Mouse (Mus musculus) CH12.LX (cell line): ENCODE measurements around the gene Gm28048. TPM values are rescaled to one million over a fixed set of nuclear protein-coding genes. Genes with fewer than 3 reads are reported as not detected.

Experiments used
- DNase-seq: peaks from one replicate; pipeline ENCODE4 v3.0.0-alpha.2; 2013; ENCODE audit errors: extremely low read depth
- H3K27ac ChIP-seq: 2 replicates; pipeline ENCODE4 v1.5.1; 2012; ENCODE audit warnings: low read depth, mild to moderate bottlenecking, control low read depth, moderate library complexity; ENCODE audit not compliant: insufficient read depth
- H3K27me3 ChIP-seq: replicated peaks from 2 replicates; pipeline ENCODE3; 2012; ENCODE audit warnings: inconsistent platforms
- H3K36me3 ChIP-seq, 2 experiments: replicated peaks in 1 of 2; 2 replicates each; pipeline versions ENCODE3 to v1.6.1; 2012; ENCODE audit warnings: inconsistent platforms in 1 of 2, low read length in 1 of 2, mild to moderate bottlenecking in 1 of 2, mixed read lengths in 1 of 2, moderate library complexity in 1 of 2; ENCODE audit not compliant: control insufficient read depth in 1 of 2, insufficient read depth in 1 of 2
- H3K4me1 ChIP-seq, 2 experiments: 2 replicates each; pipeline ENCODE4 v1.6.1; 2012; ENCODE audit warnings: inconsistent platforms in 1 of 2, moderate library complexity in 1 of 2; ENCODE audit not compliant: insufficient read depth in 2 of 2, control insufficient read depth in 1 of 2
- H3K4me2 ChIP-seq: 2 replicates; pipeline ENCODE4 v1.6.1; 2012; ENCODE audit warnings: low read depth, mild to moderate bottlenecking, control low read depth; ENCODE audit not compliant: poor library complexity, insufficient read depth, severe bottlenecking
- H3K4me3 ChIP-seq, 3 experiments: fragments of 150-350 bp in 1 of 3; sonication (generic) in 1 of 3; replicated peaks in 1 of 3; 2 replicates each; pipeline versions ENCODE3 to v1.5.1; 2011 to 2012; ENCODE audit warnings: low read depth in 2 of 3, low read length in 2 of 3, mild to moderate bottlenecking in 2 of 3, moderate library complexity in 2 of 3, control low read depth in 1 of 3, improper control_type of control experiment in 1 of 3, inconsistent platforms in 1 of 3, mixed read lengths in 1 of 3; ENCODE audit not compliant: poor library complexity in 1 of 3
- H3K79me2 ChIP-seq: replicated peaks from 2 replicates; pipeline ENCODE4 v1.6.1; 2012; ENCODE audit warnings: mild to moderate bottlenecking, moderate library complexity; ENCODE audit not compliant: control insufficient read depth, poor library complexity, insufficient read depth, severe bottlenecking; ENCODE audit errors: extremely low read depth
- H3K9ac ChIP-seq: 2 replicates; pipeline ENCODE4 v1.6.1; 2012; ENCODE audit warnings: low read depth, mild to moderate bottlenecking, control low read depth, moderate library complexity; ENCODE audit not compliant: insufficient read depth
- H3K9me3 ChIP-seq: replicated peaks from 2 replicates; pipeline ENCODE3; 2012; ENCODE audit warnings: low read length, inconsistent platforms, mixed read lengths
- BHLHE40 ChIP-seq: IDR thresholded peaks from 2 replicates; pipeline ENCODE4 v1.6.1; 2011; ENCODE audit warnings: mild to moderate bottlenecking, low read depth, low read length, improper control_type of control experiment
- CHD2 ChIP-seq: IDR thresholded peaks from 2 replicates; pipeline ENCODE4 v1.6.1; 2011; ENCODE audit warnings: low read length, improper control_type of control experiment
- E2F4 ChIP-seq: IDR thresholded peaks from 2 replicates; pipeline ENCODE4 v1.6.1; 2011; ENCODE audit warnings: low read depth, low read length, improper control_type of control experiment; ENCODE audit not compliant: insufficient replicate concordance
- EP300 ChIP-seq: IDR thresholded peaks from 2 replicates; pipeline ENCODE4 v1.6.1; 2011; ENCODE audit warnings: low read length, improper control_type of control experiment
- IRF4 ChIP-seq: IDR thresholded peaks from 2 replicates; pipeline ENCODE4 v1.6.1; 2014; ENCODE audit warnings: low read depth, mild to moderate bottlenecking, inconsistent platforms, low read length, improper control_type of control experiment
- JUN ChIP-seq: IDR thresholded peaks from 2 replicates; pipeline ENCODE4 v1.6.1; 2011; ENCODE audit warnings: low read depth, mild to moderate bottlenecking, low read length, improper control_type of control experiment, moderate library complexity; ENCODE audit not compliant: insufficient read depth
- JUND ChIP-seq: conservative IDR thresholded peaks from 2 replicates; pipeline ENCODE4 v1.6.1; 2011; ENCODE audit warnings: low read depth, low read length, improper control_type of control experiment
- MAX ChIP-seq: IDR thresholded peaks from 2 replicates; pipeline ENCODE4 v1.6.1; 2011; ENCODE audit warnings: low read length, improper control_type of control experiment
- MAZ ChIP-seq: IDR thresholded peaks from 2 replicates; pipeline ENCODE4 v1.6.1; 2012; ENCODE audit warnings: low read depth, mild to moderate bottlenecking, inconsistent platforms, low read length, improper control_type of control experiment, moderate library complexity
- MYC ChIP-seq: IDR thresholded peaks from 2 replicates; pipeline ENCODE4 v1.6.1; 2011; ENCODE audit warnings: low read depth, mild to moderate bottlenecking, improper control_type of control experiment, low read length
- NELFE ChIP-seq: IDR thresholded peaks from 2 replicates; pipeline ENCODE4 v1.6.1; 2011; ENCODE audit warnings: low read depth, low read length, improper control_type of control experiment
- RAD21 ChIP-seq: IDR thresholded peaks from 2 replicates; pipeline ENCODE4 v1.6.1; 2011; ENCODE audit warnings: low read depth, mild to moderate bottlenecking, low read length, improper control_type of control experiment, moderate library complexity
- SIN3A ChIP-seq: IDR thresholded peaks from 2 replicates; pipeline ENCODE4 v1.6.1; 2012; ENCODE audit warnings: low read length, improper control_type of control experiment, inconsistent platforms
- SMC3 ChIP-seq: IDR thresholded peaks from 2 replicates; pipeline ENCODE4 v1.6.1; 2011; ENCODE audit warnings: low read depth, low read length, improper control_type of control experiment
- TBP ChIP-seq: conservative IDR thresholded peaks from 2 replicates; pipeline ENCODE4 v1.6.1; 2011; ENCODE audit warnings: low read depth, low read length, improper control_type of control experiment
- ZC3H11A ChIP-seq: IDR thresholded peaks from 2 replicates; pipeline ENCODE4 v1.6.1; 2012; ENCODE audit warnings: low read depth, mild to moderate bottlenecking, inconsistent platforms, low read length, improper control_type of control experiment
- ZMIZ1 ChIP-seq: IDR thresholded peaks from 2 replicates; pipeline ENCODE4 v1.6.1; 2012; ENCODE audit warnings: low read depth, mild to moderate bottlenecking, inconsistent platforms, low read length, improper control_type of control experiment
- dilution Hi-C: fragments of 300-500 bp; cut with MboI; formaldehyde crosslinking; loops from 2 replicates; pipeline ENCODE4 v1.14.3; 2020; ENCODE audit warnings: low sequenced_read_pairs; ENCODE audit not compliant: extremely low pct_unique_long_range_greater_than_20kb, extremely low pct_ligation_motif_present
- in situ Hi-C: fragments of 300-500 bp; cut with MboI; formaldehyde crosslinking; loops from 3 replicates; pipeline ENCODE4 v1.14.3; 2019; ENCODE audit warnings: low sequenced_read_pairs, low pct_ligation_motif_present, low pct_unique_long_range_greater_than_20kb, mixed read lengths
- polyA plus RNA-seq: library from polyadenylated mRNA; unstranded; fragments of >175 nt; gene quantifications from 2 replicates; pipeline ENCODE4 v1.2.1, GENCODE M21; 2012; ENCODE audit warnings: low read depth; ENCODE audit not compliant: insufficient read length
- total RNA-seq, 2 experiments: library from RNA; depleted of rRNA; stranded (reverse); fragments of 300-350 nt in 1 of 2; fragments of >200 nt in 1 of 2; gene quantifications; 2 replicates each; pipeline ENCODE4 v1.2.3; 2012 to 2014

The Gm28048 gene
- total and polyA plus RNA-seq, 3 experiments: 32.6 to 93.3 (median 59.5) TPM

DNA sequence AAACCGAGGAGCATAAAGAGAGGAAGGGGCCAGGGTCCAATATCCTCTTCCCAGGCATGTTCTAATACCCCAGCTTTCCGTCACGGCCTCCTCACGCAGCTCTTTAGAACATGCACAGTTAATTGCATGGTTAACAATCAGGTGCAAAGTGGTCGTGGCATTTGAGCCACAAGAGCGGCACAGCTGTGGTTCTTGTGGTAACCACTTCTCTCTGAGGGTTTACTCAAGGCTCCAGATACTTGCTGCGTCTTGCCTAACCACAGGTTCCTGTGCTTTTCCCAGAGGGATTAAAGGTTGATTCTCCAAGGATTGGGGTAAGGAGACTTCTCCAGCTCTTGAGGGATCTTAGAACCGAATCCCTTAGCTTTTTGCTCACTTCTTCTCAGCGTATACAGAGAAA, 90.6 kb downstream of the Gm28048 start (continued):
- TF ChIP-seq IRF4: peak; percentile 66
- 0 out of 2 replicates have a peak, but pooled peaks have one; percentile 40 for TF ChIP-seq MYC
- no peak for TF ChIP-seq ZC3H11A
- TF ChIP-seq TBP: no peak
- 0 out of 2 replicates have a peak, but pooled peaks have one; percentile 11 for TF ChIP-seq CHD2
- TF ChIP-seq JUN: no peak
- peak; percentile 59 for TF ChIP-seq MAX
- TF ChIP-seq EP300: peak; percentile 94
- TF ChIP-seq MAZ: no peak
- TF ChIP-seq, all 38 proteins: peak for 12

- in situ Hi-C loops: no loop called here
- no peaks in the 10 kb centered on the region for H3K79me2 ChIP-seq
- H3K27me3 ChIP-seq: peaks cover 28% of the 10 kb centered on the region
- H3K27ac ChIP-seq: no peak overlapping the region
- 0 out of 2 replicates have a peak, but pooled peaks have one; percentile 30 for TF ChIP-seq JUND
- no peak for TF ChIP-seq NELFE
- TF ChIP-seq, all 38 proteins: peak for 1
- no peaks in the 10 kb centered on the region for H3K36me3 ChIP-seq
- no peak overlapping the region for H3K9ac ChIP-seq
- no peaks in the 10 kb centered on the region for H3K9me3 ChIP-seq
- dilution Hi-C loops: no loop called here
- peaks cover 17 to 56% of the 10 kb centered on the region in 2 experiments for H3K4me1 ChIP-seq
- no peak overlapping the region for H3K4me3 ChIP-seq
- no peak overlapping the region for H3K4me2 ChIP-seq
- no peak for DNase-seq
Observed at GRCm38 (mm10) chr11:22889224-22889623, 92.7 kb downstream of the Gm28048 start.

DNA sequence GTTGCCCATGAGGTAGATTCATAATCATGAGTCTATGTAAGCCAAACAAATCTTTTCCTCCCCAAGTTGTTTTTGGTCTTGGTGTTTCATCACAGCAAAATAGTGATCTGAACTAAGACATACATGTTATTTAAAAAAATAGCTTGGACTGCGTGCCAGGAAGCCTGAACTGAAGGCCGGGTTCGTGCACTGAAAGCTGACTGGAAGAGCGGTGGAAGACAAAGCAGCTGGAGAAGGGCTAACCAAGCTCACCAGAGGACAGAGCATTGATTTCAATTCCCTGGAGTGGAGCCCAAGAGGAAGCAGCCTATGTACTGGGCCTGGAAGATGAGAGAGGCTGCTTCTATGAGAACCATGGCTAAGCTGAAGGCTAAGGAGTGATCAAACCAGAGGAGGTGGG, 94.9 kb downstream of the Gm28048 start:
- Histone ChIP-seq H3K9me3 (no peaks in the 10 kb centered on the region), H3K4me3 (no peak overlapping the region), H3K9ac (no peak overlapping the region), H3K4me2 (no peak overlapping the region), H3K79me2 (no peaks in the 10 kb centered on the region), H3K4me1 (peaks cover 17 to 51% of the 10 kb centered on the region in 2 experiments), H3K27me3 (peaks cover 13% of the 10 kb centered on the region), H3K27ac (no peak overlapping the region), H3K36me3 (no peaks in the 10 kb centered on the region)
- DNase-seq: no peak
- TF ChIP-seq SIN3A (no peak), E2F4 (no peak), CHD2 (no peak), ZMIZ1 (no peak), BHLHE40 (no peak), RAD21 (no peak), MAZ (no peak), SMC3 (no peak)
- in situ Hi-C loops (no loop called here), dilution Hi-C loops (no loop called here)
